In the genomic region with DNA sequence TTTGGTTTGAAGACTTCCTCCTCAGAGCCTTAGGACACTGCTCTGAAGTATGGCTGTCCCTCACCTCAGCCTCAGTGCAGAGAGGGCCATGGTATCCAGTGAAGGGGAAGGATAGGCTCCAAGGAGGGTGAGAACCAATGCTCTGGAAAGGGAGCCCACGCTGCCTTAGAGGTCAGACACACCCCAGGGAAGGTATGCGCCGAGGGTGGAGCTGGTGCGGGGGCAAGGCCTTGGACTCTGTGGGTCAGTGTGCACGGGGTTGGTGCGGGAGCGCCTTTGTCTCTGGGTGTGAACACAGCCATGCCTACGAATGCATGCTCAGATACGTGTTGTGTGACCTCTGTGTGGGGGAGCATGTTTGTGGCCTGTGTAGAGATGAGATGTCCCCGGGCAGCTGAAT, we compare ENCODE assay signal across 13 mouse cellular contexts. TPM values are rescaled to one million over a fixed set of nuclear protein-coding genes. Genes with fewer than 3 reads are reported as not detected.
A peak's percentile ranks its signal among the peaks of the same experiment; 100 is the strongest.
DNase-seq lines count a peak whose midpoint lies in the region; ATAC-seq and TF ChIP-seq lines count a peak whose summit lies in the region.
"Had no signal": no experiment of that assay in that cellular context is flagged by ENCODE, and none has a peak within 500 bp of the region (broad histone marks: within the 10 kb centered on the region; RNA-seq: fewer than 3 reads in every experiment).

No protein-coding gene starts in this region.

- no peak overlapping the region for H3K9ac ChIP-seq in lung, embryonic 15.5 days
- H3K9ac ChIP-seq in embryonic facial prominence, embryonic 15.5 days, result no peak overlapping the region
- peak overlapping the region; percentile 23; the same call in 1 of the 2 replicates for H3K9ac ChIP-seq in kidney, embryonic 16.5 days (replicated peaks; ENCODE audit: low read length)
- H3K9ac ChIP-seq: midbrain, embryonic 15.5 days; neural tube, embryonic 13.5 days had no signal

- H3K4me1 ChIP-seq in lung, embryonic 15.5 days, result peaks cover 29% of the 10 kb centered on the region
- no peaks in the 10 kb centered on the region; the same call in 1 of the 2 replicates for H3K4me1 ChIP-seq in lung, adult 2 months (ENCODE audit: control insufficient read depth, insufficient read depth, low read length)
- H3K4me1 ChIP-seq in embryonic facial prominence, embryonic 15.5 days, result peaks cover 15% of the 10 kb centered on the region
- peaks cover 40% of the 10 kb centered on the region for H3K4me1 ChIP-seq in kidney, embryonic 16.5 days (ENCODE audit: insufficient read depth, low read length)

- ATAC-seq in lung, embryonic 15.5 days (ENCODE audit: borderline replicate concordance, extremely low read depth, low FRiP score, low TSS enrichment), result no peak
- no peak for ATAC-seq in embryonic facial prominence, embryonic 15.5 days (ENCODE audit: insufficient number of reproducible peaks, low FRiP score, low TSS enrichment, low read depth)
- peak; percentile 14; the same call in 1 of the 2 replicates for ATAC-seq in kidney, embryonic 16.5 days (ENCODE audit: low FRiP score, low TSS enrichment)
- ATAC-seq: midbrain, embryonic 15.5 days had no signal

- no peak for DNase-seq in lung, adult 2 months
- DNase-seq in yolk sac, embryonic 10.5 days (ENCODE audit: low spot score), result peak; percentile 62
- DNase-seq in cerebellum, adult 11-12 months, result no peak
- no peak for DNase-seq in neural tube, embryonic 10.5 days (ENCODE audit: extremely low spot score, low spot score)
- DNase-seq: cerebellum, postnatal 36 days; left cerebral cortex, postnatal 4 days; lung, postnatal 10 days; thymus, adult 2 months had no signal

- H3K4me3 ChIP-seq in lung, embryonic 15.5 days, result peak overlapping the region; percentile 52
- H3K4me3 ChIP-seq in lung, adult 2 months (replicated peaks; ENCODE audit: extremely low read depth, low read depth, low read length), result no peak overlapping the region
- H3K4me3 ChIP-seq in embryonic facial prominence, embryonic 15.5 days (replicated peaks), result peak overlapping the region; percentile 47
- H3K4me3 ChIP-seq in kidney, embryonic 16.5 days (ENCODE audit: low read length), result peak overlapping the region; percentile 63
- H3K4me3 ChIP-seq: midbrain, embryonic 15.5 days; neural tube, embryonic 13.5 days had no signal

- H3K27me3 ChIP-seq in lung, embryonic 15.5 days, result peaks cover 37% of the 10 kb centered on the region
- peaks cover 50% of the 10 kb centered on the region for H3K27me3 ChIP-seq in embryonic facial prominence, embryonic 15.5 days
- peaks cover 32% of the 10 kb centered on the region for H3K27me3 ChIP-seq in kidney, embryonic 16.5 days (ENCODE audit: insufficient read depth, low read length)

- TF ChIP-seq CTCF in lung, adult 2 months (IDR thresholded peaks at IDR 0.05; ENCODE audit: insufficient read depth, low read length), result no peak

- no peak for TF ChIP-seq POLR2A in lung, adult 2 months (IDR thresholded peaks at IDR 0.05; ENCODE audit: borderline replicate concordance, extremely low read depth, low read depth, low read length)

- 71% methylated on average over 10 of the region's 10 CpGs for WGBS in lung, embryonic 15.5 days
- 85% methylated on average over 10 of the region's 10 CpGs for WGBS in lung, adult 2 months
- WGBS in embryonic facial prominence, embryonic 15.5 days, result 77% methylated on average over 10 of the region's 10 CpGs
- WGBS in kidney, embryonic 16.5 days, result 71% methylated on average over 10 of the region's 10 CpGs

- no peaks in the 10 kb centered on the region for H3K9me3 ChIP-seq in lung, embryonic 15.5 days
- H3K9me3 ChIP-seq in embryonic facial prominence, embryonic 15.5 days (replicated peaks), result no peaks in the 10 kb centered on the region
- H3K9me3 ChIP-seq in kidney, embryonic 16.5 days (ENCODE audit: low read length), result no peaks in the 10 kb centered on the region
- H3K9me3 ChIP-seq: midbrain, embryonic 15.5 days; neural tube, embryonic 13.5 days had no signal

- H3K27ac ChIP-seq in lung, embryonic 15.5 days, result no peak overlapping the region
- 0 out of 2 replicates have a peak overlapping the region, but pooled peaks have one; percentile 17 for H3K27ac ChIP-seq in embryonic facial prominence, embryonic 15.5 days (replicated peaks)
- 0 out of 2 replicates have a peak overlapping the region, but pooled peaks have one; percentile 19 for H3K27ac ChIP-seq in kidney, embryonic 16.5 days (ENCODE audit: low read length)
- H3K27ac ChIP-seq: midbrain, embryonic 15.5 days; neural tube, embryonic 13.5 days had no signal

- no peaks in the 10 kb centered on the region for H3K36me3 ChIP-seq in lung, embryonic 15.5 days
- no peaks in the 10 kb centered on the region for H3K36me3 ChIP-seq in embryonic facial prominence, embryonic 15.5 days
- no peaks in the 10 kb centered on the region for H3K36me3 ChIP-seq in kidney, embryonic 16.5 days (ENCODE audit: insufficient read depth, low read length)
- H3K36me3 ChIP-seq: midbrain, embryonic 15.5 days; neural tube, embryonic 13.5 days had no signal

- peak overlapping the region; percentile 85 for H3K4me2 ChIP-seq in lung, embryonic 15.5 days
- peak overlapping the region; percentile 71 for H3K4me2 ChIP-seq in embryonic facial prominence, embryonic 15.5 days (replicated peaks)
- peak overlapping the region; percentile 93 for H3K4me2 ChIP-seq in kidney, embryonic 16.5 days (replicated peaks; ENCODE audit: low read depth, low read length)
- H3K4me2 ChIP-seq: midbrain, embryonic 15.5 days; neural tube, embryonic 13.5 days had no signal

RNA-seq across cellular contexts. Expression of gene Lad1, which starts 1.7 kb away (rescaled TPM):
- 14.9 and 17.0 TPM in 2 replicates for polyA plus RNA-seq in lung, embryonic 15.5 days (2015; fragmentation: Nextera tagmentation; extraction: Ambion mirVana)
- 6.9 and 43.2 TPM in 2 replicates for polyA plus RNA-seq in lung, adult 2 months (2012; rRNA removed)
- 57.9 and 58.0 TPM in 2 replicates for polyA plus RNA-seq in embryonic facial prominence, embryonic 15.5 days (2015; fragmentation: Nextera tagmentation; extraction: Ambion mirVana)
- polyA plus RNA-seq in kidney, embryonic 16.5 days (2015; fragmentation: Nextera tagmentation; extraction: Ambion mirVana), result 29.1 and 30.8 TPM in 2 replicates

RNA-seq across cellular contexts. Expression of gene Tnnt2, which starts 16.1 kb away (rescaled TPM):
- 158 and 190 TPM in 2 replicates for polyA plus RNA-seq in lung, embryonic 15.5 days (2015; fragmentation: Nextera tagmentation; extraction: Ambion mirVana)
- 31.3 and 74.6 TPM in 2 replicates for polyA plus RNA-seq in lung, adult 2 months (2012; rRNA removed)
- 151 and 208 TPM in 2 replicates for polyA plus RNA-seq in embryonic facial prominence, embryonic 15.5 days (2015; fragmentation: Nextera tagmentation; extraction: Ambion mirVana)
- polyA plus RNA-seq in kidney, embryonic 16.5 days (2015; fragmentation: Nextera tagmentation; extraction: Ambion mirVana), result 9.4 and 37.2 TPM in 2 replicates

RNA-seq across cellular contexts. Expression of gene Tnni1, which starts 40.8 kb away (rescaled TPM):
- 97.5 and 117 TPM in 2 replicates for polyA plus RNA-seq in lung, embryonic 15.5 days (2015; fragmentation: Nextera tagmentation; extraction: Ambion mirVana)
- polyA plus RNA-seq in lung, adult 2 months (2012; rRNA removed), result 0.26 and 1.5 TPM in 2 replicates
- polyA plus RNA-seq in embryonic facial prominence, embryonic 15.5 days (2015; fragmentation: Nextera tagmentation; extraction: Ambion mirVana), result 297 and 410 TPM in 2 replicates
- 21.9 and 23.5 TPM in 2 replicates for polyA plus RNA-seq in kidney, embryonic 16.5 days (2015; fragmentation: Nextera tagmentation; extraction: Ambion mirVana)

RNA-seq across cellular contexts. Expression of gene Phlda3, which starts 54.2 kb away (rescaled TPM):
- polyA plus RNA-seq in lung, embryonic 15.5 days (2015; fragmentation: Nextera tagmentation; extraction: Ambion mirVana), result 79.9 and 80.0 TPM in 2 replicates
- polyA plus RNA-seq in lung, adult 2 months (2012; rRNA removed), result 98.6 and 156 TPM in 2 replicates
- polyA plus RNA-seq in embryonic facial prominence, embryonic 15.5 days (2015; fragmentation: Nextera tagmentation; extraction: Ambion mirVana), result 113 and 119 TPM in 2 replicates
- polyA plus RNA-seq in kidney, embryonic 16.5 days (2015; fragmentation: Nextera tagmentation; extraction: Ambion mirVana), result 79.6 and 87.5 TPM in 2 replicates
